Mouse (Mus musculus) forelimb bud, embryonic 11.5 days (tissue): ENCODE measurements at regions not wholly inside any gene's neighbourhood (a gene's known extent, or its start where the extent isn't known, plus 50 kb on each side); places are given as distances from the start of the nearest gene placed in this dataset.

Experiments
- DNase-seq: peaks from one replicate; pipeline ENCODE4 v3.0.0-alpha.2; 2012; ENCODE audit warnings: low read depth, low spot score

GRCm38 (mm10) chr4:31612825-31613514, 350.9 kb upstream of the Map3k7 start:
- DNase-seq: peak; percentile 46

GRCm38 (mm10) chr4:31617572-31617971, 346.3 kb upstream of the Map3k7 start:
- DNase-seq: no peak

- no peak for DNase-seq
Measured at GRCm38 (mm10) chr4:31618026-31618425, 345.9 kb upstream of the Map3k7 start.

GRCm38 (mm10) chr4:31621205-31621604, 342.7 kb upstream of the Map3k7 start:
- DNase-seq: no peak

GRCm38 (mm10) chr4:31627053-31627452, 336.8 kb upstream of the Map3k7 start:
- DNase-seq: no peak

- no peak for DNase-seq
Measured at GRCm38 (mm10) chr4:31627777-31628176, 336.1 kb upstream of the Map3k7 start.

- no peak for DNase-seq
Measured at GRCm38 (mm10) chr4:31638564-31638963, 325.3 kb upstream of the Map3k7 start.

GRCm38 (mm10) chr4:31642161-31642560, 321.7 kb upstream of the Map3k7 start:
- DNase-seq: peak; percentile 59

GRCm38 (mm10) chr4:31642593-31643290, 321.2 kb upstream of the Map3k7 start:
- DNase-seq: no peak

- DNase-seq: no peak
Measured at GRCm38 (mm10) chr4:31648631-31649368, 315.1 kb upstream of the Map3k7 start.

GRCm38 (mm10) chr4:31655364-31656106, 308.4 kb upstream of the Map3k7 start:
- DNase-seq: no peak

GRCm38 (mm10) chr4:31656111-31656510, 307.8 kb upstream of the Map3k7 start:
- DNase-seq: no peak

- no peak for DNase-seq
Measured at GRCm38 (mm10) chr4:31658820-31659219, 305.1 kb upstream of the Map3k7 start.

GRCm38 (mm10) chr4:31660896-31661295, 303.0 kb upstream of the Map3k7 start:
- DNase-seq: peak; percentile 38

GRCm38 (mm10) chr4:31671530-31672170, 292.2 kb upstream of the Map3k7 start:
- DNase-seq: no peak

- DNase-seq: no peak
Measured at GRCm38 (mm10) chr4:31672171-31672841, 291.6 kb upstream of the Map3k7 start.

GRCm38 (mm10) chr4:31672842-31673171, 291.1 kb upstream of the Map3k7 start:
- no peak for DNase-seq

GRCm38 (mm10) chr4:31679007-31679590, 284.8 kb upstream of the Map3k7 start:
- DNase-seq: no peak

- no peak for DNase-seq
Measured at GRCm38 (mm10) chr4:31680958-31681357, 282.9 kb upstream of the Map3k7 start.

- no peak for DNase-seq
Measured at GRCm38 (mm10) chr4:31689083-31689482, 274.8 kb upstream of the Map3k7 start.
